Mouse (Mus musculus): ENCODE data around the gene Arf6. TPM values are rescaled to one million over a fixed set of nuclear protein-coding genes. Genes with fewer than 3 reads are reported as not detected.
"Not testable (repeated sequence)": the region's sequence is repeated elsewhere in the genome, so short reads cannot be mapped to it uniquely, and the experiment has no call there.

Gene Arf6
- polyA plus RNA-seq, 1 experiment from 2014 or later, result 53.3 TPM

GRCm38 (mm10) chr12:69378558-69379454 is 6.9 kb downstream of the Arf6 start:
- Histone ChIP-seq H3K4me2 (ENCODE audit: low read length) (no peak overlapping the region), H3K9me3 (ENCODE audit: control insufficient read depth, low read length) (no peaks in the 10 kb centered on the region), H3K4me1 (replicated peaks; ENCODE audit: control insufficient read depth, insufficient read depth, low read length) (peaks cover 16% of the 10 kb centered on the region), H3K9ac (ENCODE audit: low read length) (no peak overlapping the region), H3K36me3 (ENCODE audit: control insufficient read depth, insufficient read depth, low read length) (peaks cover 22% of the 10 kb centered on the region), H3K27ac (ENCODE audit: low read depth) (no peak overlapping the region), H3K27me3 (replicated peaks; ENCODE audit: control insufficient read depth, insufficient read depth, low read length) (no peaks in the 10 kb centered on the region), H3K4me3 (ENCODE audit: low read depth, low read length) (no peak overlapping the region)
- 92% methylated on average over 11 of the region's 11 CpGs for WGBS
- DNase-seq (ENCODE audit: low spot score) (no peak), ATAC-seq (replicated peaks; ENCODE audit: low FRiP score, low TSS enrichment, low read depth) (no peak)

GRCm38 (mm10) chr12:69382880-69383279 is 10.9 kb downstream of the Arf6 start:
- Histone ChIP-seq H3K27ac (ENCODE audit: low read depth) (no peak overlapping the region), H3K4me3 (ENCODE audit: low read depth, low read length) (no peak overlapping the region), H3K4me1 (replicated peaks; ENCODE audit: control insufficient read depth, insufficient read depth, low read length) (no peaks in the 10 kb centered on the region), H3K9me3 (ENCODE audit: control insufficient read depth, low read length) (no peaks in the 10 kb centered on the region), H3K27me3 (replicated peaks; ENCODE audit: control insufficient read depth, insufficient read depth, low read length) (no peaks in the 10 kb centered on the region), H3K36me3 (ENCODE audit: control insufficient read depth, insufficient read depth, low read length) (0 out of 2 replicates have a peak, but pooled peaks cover 7% of the 10 kb centered on the region), H3K9ac (ENCODE audit: low read length) (no peak overlapping the region), H3K4me2 (ENCODE audit: low read length) (no peak overlapping the region)
- DNase-seq (ENCODE audit: low spot score), result no peak
- ATAC-seq (replicated peaks; ENCODE audit: low FRiP score, low TSS enrichment, low read depth), result no peak
- WGBS, result 64% methylated on average over 1 of the region's 1 CpGs

- Histone ChIP-seq H3K9ac (ENCODE audit: low read length) (no peak overlapping the region), H3K4me3 (ENCODE audit: low read depth, low read length) (no peak overlapping the region), H3K27ac (ENCODE audit: low read depth) (no peak overlapping the region), H3K9me3 (ENCODE audit: control insufficient read depth, low read length) (no peaks in the 10 kb centered on the region), H3K4me1 (replicated peaks; ENCODE audit: control insufficient read depth, insufficient read depth, low read length) (no peaks in the 10 kb centered on the region), H3K36me3 (ENCODE audit: control insufficient read depth, insufficient read depth, low read length) (no peaks in the 10 kb centered on the region), H3K4me2 (ENCODE audit: low read length) (no peak overlapping the region), H3K27me3 (replicated peaks; ENCODE audit: control insufficient read depth, insufficient read depth, low read length) (no peaks in the 10 kb centered on the region)
- ATAC-seq (replicated peaks; ENCODE audit: low FRiP score, low TSS enrichment, low read depth), result no peak
- 78% methylated on average over 5 of the region's 5 CpGs for WGBS
- no peak for DNase-seq (ENCODE audit: low spot score)
These were observed 12.7 kb downstream of the Arf6 start for GRCm38 (mm10) chr12:69384606-69385005.

- DNase-seq (ENCODE audit: low spot score) (no peak), ATAC-seq (replicated peaks; ENCODE audit: low FRiP score, low TSS enrichment, low read depth) (no peak)
- no peak overlapping the region for H3K4me2 ChIP-seq (ENCODE audit: low read length)
- no peaks in the 10 kb centered on the region for H3K36me3 ChIP-seq (ENCODE audit: control insufficient read depth, insufficient read depth, low read length)
- H3K4me3 ChIP-seq (ENCODE audit: low read depth, low read length), result no peak overlapping the region
- 83% methylated on average over 6 of the region's 6 CpGs for WGBS
- H3K9me3 ChIP-seq (ENCODE audit: control insufficient read depth, low read length), result no peaks in the 10 kb centered on the region
- no peak overlapping the region for H3K27ac ChIP-seq (ENCODE audit: low read depth)
- no peaks in the 10 kb centered on the region for H3K27me3 ChIP-seq (replicated peaks; ENCODE audit: control insufficient read depth, insufficient read depth, low read length)
- no peaks in the 10 kb centered on the region for H3K4me1 ChIP-seq (replicated peaks; ENCODE audit: control insufficient read depth, insufficient read depth, low read length)
- H3K9ac ChIP-seq (ENCODE audit: low read length), result no peak overlapping the region
These were observed 13.8 kb downstream of the Arf6 start for GRCm38 (mm10) chr12:69385542-69386280.

GRCm38 (mm10) chr12:69386281-69386732 is 14.4 kb downstream of the Arf6 start:
- not testable (repeated sequence) for ATAC-seq (replicated peaks; ENCODE audit: low FRiP score, low TSS enrichment, low read depth); H3K27me3 ChIP-seq (replicated peaks; ENCODE audit: control insufficient read depth, insufficient read depth, low read length); H3K36me3 ChIP-seq (ENCODE audit: control insufficient read depth, insufficient read depth, low read length); H3K4me2 ChIP-seq (ENCODE audit: low read length); H3K4me3 ChIP-seq (ENCODE audit: low read depth, low read length); H3K4me1 ChIP-seq (replicated peaks; ENCODE audit: control insufficient read depth, insufficient read depth, low read length); DNase-seq (ENCODE audit: low spot score); H3K9ac ChIP-seq (ENCODE audit: low read length); H3K27ac ChIP-seq (ENCODE audit: low read depth); H3K9me3 ChIP-seq (ENCODE audit: control insufficient read depth, low read length)
- 74% methylated on average over 12 of the region's 12 CpGs for WGBS

GRCm38 (mm10) chr12:69388321-69388869 is 16.4 kb downstream of the Arf6 start:
- WGBS, result 92% methylated on average over 10 of the region's 10 CpGs
- Histone ChIP-seq H3K4me3 (ENCODE audit: low read depth, low read length) (no peak overlapping the region), H3K4me2 (ENCODE audit: low read length) (no peak overlapping the region), H3K4me1 (replicated peaks; ENCODE audit: control insufficient read depth, insufficient read depth, low read length) (no peaks in the 10 kb centered on the region), H3K9ac (ENCODE audit: low read length) (no peak overlapping the region), H3K36me3 (ENCODE audit: control insufficient read depth, insufficient read depth, low read length) (no peaks in the 10 kb centered on the region), H3K27ac (ENCODE audit: low read depth) (no peak overlapping the region), H3K9me3 (ENCODE audit: control insufficient read depth, low read length) (no peaks in the 10 kb centered on the region), H3K27me3 (replicated peaks; ENCODE audit: control insufficient read depth, insufficient read depth, low read length) (no peaks in the 10 kb centered on the region)
- ATAC-seq (replicated peaks; ENCODE audit: low FRiP score, low TSS enrichment, low read depth) (no peak), DNase-seq (ENCODE audit: low spot score) (no peak)

- DNase-seq (ENCODE audit: low spot score) (no peak), ATAC-seq (replicated peaks; ENCODE audit: low FRiP score, low TSS enrichment, low read depth) (no peak)
- Histone ChIP-seq H3K4me1 (replicated peaks; ENCODE audit: control insufficient read depth, insufficient read depth, low read length) (no peaks in the 10 kb centered on the region), H3K27ac (ENCODE audit: low read depth) (no peak overlapping the region), H3K9me3 (ENCODE audit: control insufficient read depth, low read length) (no peaks in the 10 kb centered on the region), H3K36me3 (ENCODE audit: control insufficient read depth, insufficient read depth, low read length) (no peaks in the 10 kb centered on the region), H3K4me3 (ENCODE audit: low read depth, low read length) (no peak overlapping the region), H3K27me3 (replicated peaks; ENCODE audit: control insufficient read depth, insufficient read depth, low read length) (no peaks in the 10 kb centered on the region), H3K4me2 (ENCODE audit: low read length) (no peak overlapping the region), H3K9ac (ENCODE audit: low read length) (no peak overlapping the region)
- 69% methylated on average over 7 of the region's 7 CpGs for WGBS
These were observed 17.5 kb downstream of the Arf6 start for GRCm38 (mm10) chr12:69389273-69389938.

- no peak for DNase-seq (ENCODE audit: low spot score)
- no peak for ATAC-seq (replicated peaks; ENCODE audit: low FRiP score, low TSS enrichment, low read depth)
- no peaks in the 10 kb centered on the region for H3K27me3 ChIP-seq (replicated peaks; ENCODE audit: control insufficient read depth, insufficient read depth, low read length)
- H3K9me3 ChIP-seq (ENCODE audit: control insufficient read depth, low read length), result no peaks in the 10 kb centered on the region
- H3K36me3 ChIP-seq (ENCODE audit: control insufficient read depth, insufficient read depth, low read length), result no peaks in the 10 kb centered on the region
- WGBS, result 74% methylated on average over 7 of the region's 7 CpGs
- H3K9ac ChIP-seq (ENCODE audit: low read length), result no peak overlapping the region
- H3K4me1 ChIP-seq (replicated peaks; ENCODE audit: control insufficient read depth, insufficient read depth, low read length), result no peaks in the 10 kb centered on the region
- no peak overlapping the region for H3K27ac ChIP-seq (ENCODE audit: low read depth)
- no peak overlapping the region for H3K4me3 ChIP-seq (ENCODE audit: low read depth, low read length)
- no peak overlapping the region for H3K4me2 ChIP-seq (ENCODE audit: low read length)
These were observed 18.2 kb downstream of the Arf6 start for GRCm38 (mm10) chr12:69390000-69390698.

Measured in intestine, embryonic 14.5 days (tissue).